Mouse (Mus musculus) heart, embryonic 10.5 days (tissue): ENCODE results near the gene Pla1a. TPM values are rescaled to one million over a fixed set of nuclear protein-coding genes. Genes with fewer than 3 reads are reported as not detected.

ENCODE experiments used
- DNase-seq: peaks from one replicate; pipeline ENCODE4 v3.0.0-alpha.2; 2017; ENCODE audit warnings: low spot score
- H3K27ac ChIP-seq: fragments of 300-500 bp; sonication (generic); 2 replicates; pipeline ENCODE4 v1.5.1; 2016; ENCODE audit warnings: mild to moderate bottlenecking
- H3K27me3 ChIP-seq: fragments of 300-500 bp; sonication (generic); 2 replicates; pipeline ENCODE4 v1.6.1; 2016; ENCODE audit warnings: mild to moderate bottlenecking; ENCODE audit not compliant: poor library complexity, insufficient read depth, severe bottlenecking
- H3K36me3 ChIP-seq: fragments of 300-500 bp; sonication (generic); 2 replicates; pipeline ENCODE4 v1.6.1; 2016; ENCODE audit warnings: mild to moderate bottlenecking, moderate library complexity
- H3K4me1 ChIP-seq: fragments of 300-500 bp; sonication (generic); 2 replicates; pipeline ENCODE4 v1.6.1; 2016; ENCODE audit warnings: mild to moderate bottlenecking
- H3K4me3 ChIP-seq: fragments of 300-500 bp; sonication (generic); 2 replicates; pipeline ENCODE4 v1.5.1; 2016; ENCODE audit warnings: mild to moderate bottlenecking, moderate library complexity
- H3K9me3 ChIP-seq: fragments of 300-500 bp; sonication (generic); 2 replicates; pipeline ENCODE4 v1.6.1; 2016; ENCODE audit warnings: mild to moderate bottlenecking, moderate library complexity
- WGBS: fragments of 180-500 bp; shearing (Covaris S2); methylation state at CpG from one replicate; pipeline ENCODE4 v1.1.7; 2016; 5-methylcytosine and 5-hydroxymethylcytosine counted together
- polyA plus RNA-seq: library from polyadenylated mRNA; unstranded; fragments of >200 nt; fragmentation: Nextera tagmentation; extraction: Ambion mirVana; gene quantifications from 2 replicates; pipeline ENCODE4 v1.2.1, GENCODE M21; 2016

The Pla1a gene
- polyA plus RNA-seq, 1 experiment from 2014 or later: 0.19 TPM

- no peak for DNase-seq
- peak overlapping the region; percentile 91 for H3K27ac ChIP-seq
- peaks cover 50% of the 10 kb centered on the region for H3K4me1 ChIP-seq
- peak overlapping the region; percentile 65 for H3K4me3 ChIP-seq
- no peaks in the 10 kb centered on the region for H3K9me3 ChIP-seq
- peaks cover 16% of the 10 kb centered on the region for H3K36me3 ChIP-seq
- WGBS: 11% methylated on average over 3 of the region's 3 CpGs
- no peaks in the 10 kb centered on the region for H3K27me3 ChIP-seq
Measured at GRCm38 (mm10) chr16:38363256-38363595, 69.7 kb downstream of the Pla1a start.

- no peaks in the 10 kb centered on the region for H3K9me3 ChIP-seq
- no peaks in the 10 kb centered on the region for H3K27me3 ChIP-seq
- H3K4me1 ChIP-seq: peaks cover 50% of the 10 kb centered on the region
- no peak for DNase-seq
- H3K36me3 ChIP-seq: peaks cover 20% of the 10 kb centered on the region
- whole genome bisulfite sequencing: 27% methylated on average over 20 of the region's 20 CpGs
- H3K4me3 ChIP-seq: peak overlapping the region; percentile 65
- H3K27ac ChIP-seq: peak overlapping the region; percentile 91
Measured at GRCm38 (mm10) chr16:38362493-38363255, 70.3 kb downstream of the Pla1a start.

GRCm38 (mm10) chr16:38361933-38362332 lies 71.0 kb downstream of the Pla1a start, which contains the start of gene Popdc2:
TSS of gene Popdc2 (plus strand) at chr16:38362209.
- H3K4me1 ChIP-seq: peaks cover 50% of the 10 kb centered on the region
- H3K27me3 ChIP-seq: no peaks in the 10 kb centered on the region
- WGBS: 9% methylated on average over 10 of the region's 10 CpGs
- H3K4me3 ChIP-seq: peak within 1 kb of the TSS; percentile 65
- DNase-seq: peak; percentile 95
- H3K27ac ChIP-seq: peak within 1 kb of the TSS; percentile 91
- H3K36me3 ChIP-seq: peaks cover 25% of the 10 kb centered on the region
- no peaks in the 10 kb centered on the region for H3K9me3 ChIP-seq

GRCm38 (mm10) chr16:38360317-38360716 lies 72.6 kb downstream of the Pla1a start:
- H3K27me3 ChIP-seq: no peaks in the 10 kb centered on the region
- peaks cover 53% of the 10 kb centered on the region for H3K4me1 ChIP-seq
- no peak overlapping the region for H3K4me3 ChIP-seq
- no peak for DNase-seq
- 32% methylated on average over 2 of the region's 2 CpGs for WGBS
- peak overlapping the region; percentile 91 for H3K27ac ChIP-seq
- peaks cover 16% of the 10 kb centered on the region for H3K36me3 ChIP-seq
- no peaks in the 10 kb centered on the region for H3K9me3 ChIP-seq

GRCm38 (mm10) chr16:38359857-38360256 lies 73.1 kb downstream of the Pla1a start:
- H3K9me3 ChIP-seq: no peaks in the 10 kb centered on the region
- peaks cover 13% of the 10 kb centered on the region; the same call in 1 of the 2 replicates for H3K36me3 ChIP-seq
- H3K4me3 ChIP-seq: no peak overlapping the region
- DNase-seq: no peak
- no peaks in the 10 kb centered on the region for H3K27me3 ChIP-seq
- WGBS: 65% methylated on average over 3 of the region's 3 CpGs
- peaks cover 53% of the 10 kb centered on the region for H3K4me1 ChIP-seq
- peak overlapping the region; percentile 91; the same call in 1 of the 2 replicates for H3K27ac ChIP-seq

GRCm38 (mm10) chr16:38359241-38359640 lies 73.7 kb downstream of the Pla1a start:
- 87% methylated on average over 2 of the region's 2 CpGs for WGBS
- H3K9me3 ChIP-seq: no peaks in the 10 kb centered on the region
- H3K27ac ChIP-seq: peak overlapping the region; percentile 56; the same call in 1 of the 2 replicates
- H3K27me3 ChIP-seq: no peaks in the 10 kb centered on the region
- peaks cover 13% of the 10 kb centered on the region; the same call in 1 of the 2 replicates for H3K36me3 ChIP-seq
- no peak overlapping the region for H3K4me3 ChIP-seq
- DNase-seq: no peak
- H3K4me1 ChIP-seq: peaks cover 58% of the 10 kb centered on the region

GRCm38 (mm10) chr16:38358256-38358812 lies 74.6 kb downstream of the Pla1a start:
- DNase-seq: no peak
- H3K4me1 ChIP-seq: peaks cover 57% of the 10 kb centered on the region
- H3K4me3 ChIP-seq: no peak overlapping the region
- 81% methylated on average over 6 of the region's 6 CpGs for WGBS
- H3K9me3 ChIP-seq: no peaks in the 10 kb centered on the region
- H3K27me3 ChIP-seq: no peaks in the 10 kb centered on the region
- peaks cover 13% of the 10 kb centered on the region; the same call in 1 of the 2 replicates for H3K36me3 ChIP-seq
- H3K27ac ChIP-seq: no peak overlapping the region

GRCm38 (mm10) chr16:38354185-38354913 lies 78.6 kb downstream of the Pla1a start:
- no peak overlapping the region for H3K4me3 ChIP-seq
- H3K27me3 ChIP-seq: no peaks in the 10 kb centered on the region
- peaks cover 49% of the 10 kb centered on the region for H3K4me1 ChIP-seq
- DNase-seq: no peak
- 57% methylated on average over 5 of the region's 5 CpGs for WGBS
- peaks cover 34% of the 10 kb centered on the region for H3K36me3 ChIP-seq
- H3K9me3 ChIP-seq: no peaks in the 10 kb centered on the region
- peak overlapping the region; percentile 64; the same call in 1 of the 2 replicates for H3K27ac ChIP-seq

- no peaks in the 10 kb centered on the region for H3K9me3 ChIP-seq
- H3K27ac ChIP-seq: peak overlapping the region; percentile 64
- H3K4me3 ChIP-seq: no peak overlapping the region
- H3K4me1 ChIP-seq: peaks cover 43% of the 10 kb centered on the region
- peak; percentile 72 for DNase-seq
- peaks cover 38% of the 10 kb centered on the region for H3K36me3 ChIP-seq
- WGBS: 71% methylated on average over 2 of the region's 2 CpGs
- no peaks in the 10 kb centered on the region for H3K27me3 ChIP-seq
Measured at GRCm38 (mm10) chr16:38353642-38354041, 79.3 kb downstream of the Pla1a start.

- no peak overlapping the region for H3K27ac ChIP-seq
Measured at GRCm38 (mm10) chr16:38352851-38353250, 80.1 kb downstream of the Pla1a start.

GRCm38 (mm10) chr16:38352031-38352430 lies 80.9 kb downstream of the Pla1a start:
- peak; percentile 73 for DNase-seq
- H3K27me3 ChIP-seq: no peaks in the 10 kb centered on the region
- H3K9me3 ChIP-seq: no peaks in the 10 kb centered on the region
- peaks cover 30% of the 10 kb centered on the region for H3K36me3 ChIP-seq
- H3K4me1 ChIP-seq: peaks cover 54% of the 10 kb centered on the region
- 60% methylated on average over 7 of the region's 7 CpGs for WGBS
- no peak overlapping the region for H3K4me3 ChIP-seq
- peak overlapping the region; percentile 68 for H3K27ac ChIP-seq

More at GRCm38 (mm10) chr16:38352851-38353250, 80.1 kb downstream of the Pla1a start:
- H3K36me3 ChIP-seq: peaks cover 36% of the 10 kb centered on the region
- H3K4me3 ChIP-seq: no peak overlapping the region
- no peak for DNase-seq
- no peaks in the 10 kb centered on the region for H3K9me3 ChIP-seq
- H3K4me1 ChIP-seq: peaks cover 50% of the 10 kb centered on the region
- no peaks in the 10 kb centered on the region for H3K27me3 ChIP-seq

- DNase-seq: no peak
- Histone ChIP-seq H3K4me1 (peaks cover 51% of the 10 kb centered on the region), H3K9me3 (no peaks in the 10 kb centered on the region), H3K4me3 (peak overlapping the region; percentile 12; the same call in 1 of the 2 replicates), H3K36me3 (peaks cover 29% of the 10 kb centered on the region), H3K27ac (peak overlapping the region; percentile 81), H3K27me3 (no peaks in the 10 kb centered on the region)
- 37% methylated on average over 6 of the region's 6 CpGs for WGBS
Measured at GRCm38 (mm10) chr16:38350939-38351338, 82.0 kb downstream of the Pla1a start.
